Mouse (Mus musculus): ENCODE measurements around the gene Rab31. TPM values are rescaled to one million over a fixed set of nuclear protein-coding genes. Genes with fewer than 3 reads are reported as not detected.

Rab31 gene
- polyA plus RNA-seq, 1 experiment from 2014 or later: 58.6 TPM

DNA sequence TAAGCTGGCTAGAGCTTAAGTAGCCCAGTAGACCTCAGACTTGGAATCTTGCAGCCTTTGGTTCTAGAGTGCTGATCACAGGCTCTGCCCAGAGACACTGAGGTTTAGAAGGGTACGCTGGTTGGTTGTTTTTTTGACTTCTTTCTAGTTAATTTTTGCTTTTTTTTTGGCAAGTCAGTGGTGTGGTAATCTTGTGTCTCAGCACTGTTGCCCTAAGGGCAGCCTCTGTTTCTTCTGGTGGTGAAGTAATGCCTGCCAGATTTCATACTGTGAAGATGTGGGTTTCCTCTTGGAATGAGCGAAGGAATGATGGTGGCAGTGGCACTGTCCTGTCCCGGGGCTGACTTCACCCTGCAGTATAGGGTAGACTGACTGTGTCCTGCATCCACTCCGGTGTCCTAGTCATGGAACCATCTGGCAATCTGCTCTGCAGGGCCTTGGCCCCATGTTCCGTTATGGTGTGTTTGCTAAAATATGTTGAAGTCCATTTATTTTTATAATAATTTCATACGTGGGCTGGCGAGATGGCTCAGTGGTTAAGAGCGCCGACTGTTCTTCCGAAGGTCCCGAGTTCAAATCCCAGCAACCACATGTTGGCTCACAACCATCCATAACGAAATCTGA lies 20.9 kb upstream of the Rab31 start:
- H3K27ac ChIP-seq: no peak overlapping the region
- no peaks in the 10 kb centered on the region for H3K27me3 ChIP-seq (ENCODE audit: poor library complexity, severe bottlenecking)
- H3K36me3 ChIP-seq (replicated peaks): peaks cover 35% of the 10 kb centered on the region
- 95% methylated on average over 12 of the region's 12 CpGs for WGBS
- no peak overlapping the region for H3K4me3 ChIP-seq
- no peak for DNase-seq (ENCODE audit: extremely low spot score, low spot score)
- H3K9me3 ChIP-seq: no peaks in the 10 kb centered on the region
- H3K4me1 ChIP-seq: 0 out of 2 replicates have a peak, but pooled peaks cover 2% of the 10 kb centered on the region

DNA sequence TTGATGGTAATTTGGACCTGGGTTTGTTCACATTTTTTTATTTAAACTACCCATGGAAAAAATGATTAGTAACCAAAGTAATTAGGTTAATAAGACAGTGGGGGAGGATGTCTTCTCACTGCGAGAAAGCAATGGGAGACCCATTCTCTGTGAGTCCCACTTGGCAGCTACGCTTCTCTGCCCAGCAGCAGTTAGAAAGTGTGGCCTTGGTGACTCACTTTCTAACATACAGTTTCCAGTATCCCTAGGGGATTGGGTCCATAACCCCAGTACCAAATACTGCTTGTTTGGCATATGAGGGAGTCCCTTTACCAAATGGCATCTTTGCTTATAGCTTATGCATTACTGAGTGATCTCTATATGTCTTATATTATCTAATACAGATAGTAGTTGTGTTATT lies 18.6 kb upstream of the Rab31 start:
- H3K36me3 ChIP-seq (replicated peaks): peaks cover 56% of the 10 kb centered on the region
- 95% methylated on average over 2 of the region's 2 CpGs for WGBS

DNA sequence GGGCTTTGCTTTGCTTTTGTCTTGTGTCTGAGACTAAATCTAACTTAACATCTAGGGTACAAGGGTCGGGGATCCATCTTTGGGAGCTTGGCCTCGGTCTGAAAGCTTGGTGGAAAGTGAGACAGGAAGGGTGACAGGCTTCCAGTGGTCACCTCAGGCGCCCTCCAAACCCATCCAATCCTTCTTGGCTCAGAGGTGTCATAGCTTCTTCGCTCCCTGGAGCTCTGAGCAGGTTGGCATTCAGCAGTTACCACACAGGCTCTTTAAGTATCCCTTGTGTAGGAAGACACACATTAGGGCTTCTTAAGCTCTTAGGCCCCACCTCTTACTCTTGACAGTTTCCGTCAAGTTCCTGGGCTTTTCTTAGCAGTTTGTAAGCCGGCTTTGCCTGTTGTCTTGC lies 17.0 kb upstream of the Rab31 start:
- Histone ChIP-seq H3K36me3 (replicated peaks) (peaks cover 62% of the 10 kb centered on the region), H3K27ac (no peak overlapping the region), H3K9me3 (peaks cover 14% of the 10 kb centered on the region), H3K27me3 (ENCODE audit: poor library complexity, severe bottlenecking) (no peaks in the 10 kb centered on the region), H3K4me3 (no peak overlapping the region), H3K4me1 (peaks cover 7% of the 10 kb centered on the region)
- no peak for DNase-seq (ENCODE audit: extremely low spot score, low spot score)
- WGBS: 91% methylated on average over 6 of the region's 6 CpGs

More for the DNA sequence above, 18.6 kb upstream of the Rab31 start:
- no peak for DNase-seq (ENCODE audit: extremely low spot score, low spot score)
- H3K9me3 ChIP-seq: peaks cover 3% of the 10 kb centered on the region; the same call in 1 of the 2 replicates
- no peaks in the 10 kb centered on the region for H3K27me3 ChIP-seq (ENCODE audit: poor library complexity, severe bottlenecking)
- no peak overlapping the region for H3K27ac ChIP-seq
- 0 out of 2 replicates have a peak, but pooled peaks cover 2% of the 10 kb centered on the region for H3K4me1 ChIP-seq
- H3K4me3 ChIP-seq: no peak overlapping the region

DNA sequence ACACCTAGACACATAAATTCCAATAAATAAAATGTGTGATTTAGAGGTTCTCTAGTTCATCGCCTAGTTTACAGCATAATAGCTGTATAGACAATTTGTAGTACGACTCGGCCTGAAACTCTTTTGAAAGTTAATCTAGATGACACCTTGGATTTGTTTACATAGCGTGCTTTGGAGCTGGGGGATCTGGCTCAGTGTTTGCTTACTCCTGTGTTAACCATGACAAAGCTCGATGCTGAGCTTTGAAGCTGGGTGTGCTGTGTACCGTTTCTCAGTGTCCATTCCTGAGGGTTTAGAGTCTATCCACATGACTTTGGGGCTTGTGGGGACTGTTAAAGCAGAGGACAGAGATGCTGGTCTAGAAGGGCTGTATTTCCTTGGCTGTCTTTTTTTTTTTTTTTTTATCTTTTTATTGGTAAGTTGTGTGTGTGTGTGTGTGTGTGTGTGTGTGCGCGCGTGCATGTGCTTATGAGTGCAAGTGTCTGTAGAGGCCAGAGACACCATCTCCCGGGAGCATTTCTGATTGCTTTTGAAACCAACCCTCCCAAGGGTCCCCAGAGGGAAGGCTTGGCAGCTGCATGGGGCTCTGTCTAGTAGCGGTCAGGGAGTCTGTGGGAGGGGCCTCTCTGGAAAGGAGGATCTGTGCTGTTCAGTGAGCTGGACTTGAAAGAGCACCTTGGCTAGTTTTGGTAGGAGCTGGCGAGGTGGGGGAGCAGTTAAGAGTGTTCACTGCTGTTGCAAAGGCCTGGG lies 16.2 kb upstream of the Rab31 start:
- Histone ChIP-seq H3K27ac (no peak overlapping the region), H3K27me3 (ENCODE audit: poor library complexity, severe bottlenecking) (no peaks in the 10 kb centered on the region), H3K9me3 (peaks cover 14% of the 10 kb centered on the region), H3K36me3 (replicated peaks) (peaks cover 56% of the 10 kb centered on the region), H3K4me1 (peaks cover 12% of the 10 kb centered on the region), H3K4me3 (no peak overlapping the region)
- WGBS: 89% methylated on average over 12 of the region's 12 CpGs
- no peak for DNase-seq (ENCODE audit: extremely low spot score, low spot score)

DNA sequence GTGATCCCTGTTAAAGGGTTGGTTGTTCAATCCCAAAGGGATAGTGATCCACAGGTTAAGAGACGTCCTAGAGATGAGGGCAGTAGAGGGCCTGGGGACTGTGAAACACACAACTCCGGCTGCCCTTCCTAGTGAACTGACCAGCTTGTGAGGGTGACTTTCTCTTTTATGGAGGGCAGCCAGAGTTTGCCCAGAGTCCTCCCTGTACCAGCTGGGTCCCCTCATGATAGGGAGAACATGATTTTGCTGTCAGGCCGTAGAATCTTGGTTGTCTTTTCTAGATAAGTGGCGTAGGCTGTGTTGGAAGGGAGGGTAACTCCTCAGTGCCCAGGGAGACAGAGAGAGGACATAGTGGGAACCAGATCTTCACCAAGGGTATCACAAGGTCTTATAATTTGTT lies 14.7 kb upstream of the Rab31 start:
- H3K9me3 ChIP-seq: peaks cover 14% of the 10 kb centered on the region
- peaks cover 56% of the 10 kb centered on the region for H3K36me3 ChIP-seq (replicated peaks)
- DNase-seq (ENCODE audit: extremely low spot score, low spot score): no peak
- H3K27ac ChIP-seq: no peak overlapping the region
- no peak overlapping the region for H3K4me3 ChIP-seq
- WGBS: 92% methylated on average over 4 of the region's 4 CpGs
- no peaks in the 10 kb centered on the region for H3K27me3 ChIP-seq (ENCODE audit: poor library complexity, severe bottlenecking)
- H3K4me1 ChIP-seq: peaks cover 16% of the 10 kb centered on the region

DNA sequence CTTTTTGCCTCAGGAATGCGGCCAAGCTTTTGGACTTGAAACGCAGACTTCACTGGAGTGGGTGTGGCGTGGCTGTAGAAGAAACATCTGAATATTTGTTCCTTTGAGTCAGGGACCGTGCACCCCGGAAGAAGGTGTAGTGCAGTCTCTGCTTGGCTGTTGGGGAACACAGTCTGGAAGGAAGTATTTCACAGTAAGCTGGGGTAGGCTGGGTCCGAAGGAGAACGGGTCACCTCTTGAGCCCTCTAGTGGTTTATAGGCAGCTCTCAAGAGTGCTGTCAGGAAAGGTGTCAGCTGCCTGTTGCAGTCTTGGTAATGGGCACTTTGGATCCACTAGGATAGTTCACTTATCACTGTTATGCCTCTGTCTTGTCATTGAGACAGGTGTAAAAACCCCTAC lies 13.7 kb upstream of the Rab31 start:
- Histone ChIP-seq H3K4me1 (peaks cover 24% of the 10 kb centered on the region), H3K27me3 (ENCODE audit: poor library complexity, severe bottlenecking) (no peaks in the 10 kb centered on the region), H3K36me3 (replicated peaks) (peaks cover 53% of the 10 kb centered on the region), H3K4me3 (no peak overlapping the region), H3K27ac (no peak overlapping the region), H3K9me3 (peaks cover 14% of the 10 kb centered on the region)
- no peak for DNase-seq (ENCODE audit: extremely low spot score, low spot score)
- 88% methylated on average over 7 of the region's 7 CpGs for WGBS

DNA sequence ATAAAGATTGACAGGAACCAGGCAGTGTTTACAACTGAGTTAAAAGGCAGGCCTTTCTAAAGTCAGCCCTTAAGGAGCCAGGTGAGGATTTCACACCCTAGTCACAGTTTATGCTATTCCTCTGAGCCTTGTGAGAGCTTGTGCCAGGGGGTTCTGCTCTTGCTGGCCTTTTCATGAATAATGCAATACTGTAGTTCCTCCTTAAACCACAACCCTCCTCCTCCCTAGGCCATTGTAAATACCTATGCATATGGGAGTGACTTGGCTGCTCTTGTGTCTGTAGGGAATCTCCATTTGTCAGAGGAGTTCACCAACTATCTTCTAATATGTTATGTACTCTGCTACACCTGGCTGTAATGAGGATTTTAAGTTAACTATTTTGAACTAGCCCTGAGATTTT lies 13.2 kb upstream of the Rab31 start:
- Histone ChIP-seq H3K27ac (no peak overlapping the region), H3K27me3 (ENCODE audit: poor library complexity, severe bottlenecking) (no peaks in the 10 kb centered on the region), H3K4me3 (no peak overlapping the region), H3K9me3 (peaks cover 14% of the 10 kb centered on the region), H3K4me1 (peaks cover 24% of the 10 kb centered on the region), H3K36me3 (replicated peaks) (peaks cover 53% of the 10 kb centered on the region)
- DNase-seq (ENCODE audit: extremely low spot score, low spot score): no peak

DNA sequence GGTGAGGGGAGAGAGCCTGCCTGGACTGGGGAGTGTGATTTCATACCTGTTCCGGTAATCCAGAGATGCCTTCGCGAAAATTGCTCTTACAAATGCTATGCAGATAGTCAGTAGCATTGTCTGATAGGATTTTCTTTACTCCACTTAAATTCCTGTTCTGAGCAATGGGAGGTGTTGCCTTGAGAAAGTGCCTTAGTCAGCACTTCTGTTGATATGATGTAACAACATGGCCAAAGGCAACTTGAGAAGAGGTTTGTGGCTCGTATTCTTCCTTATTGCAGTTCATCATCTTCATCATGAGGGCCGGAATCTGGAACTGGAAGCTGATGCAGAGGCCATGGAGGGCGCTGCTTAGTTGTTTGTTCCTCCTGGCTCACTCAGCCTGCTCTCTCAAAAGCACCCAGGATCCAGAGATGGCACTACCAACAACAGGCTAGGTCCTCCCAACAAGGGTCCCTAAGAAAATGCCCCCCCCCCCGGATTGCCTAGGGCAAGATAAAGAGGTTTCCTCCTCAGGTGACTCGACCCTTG lies 12.1 kb upstream of the Rab31 start:
- Histone ChIP-seq H3K4me1 (peaks cover 24% of the 10 kb centered on the region), H3K9me3 (peaks cover 14% of the 10 kb centered on the region), H3K27ac (no peak overlapping the region), H3K36me3 (replicated peaks) (peaks cover 46% of the 10 kb centered on the region), H3K4me3 (peak overlapping the region; percentile 95), H3K27me3 (ENCODE audit: poor library complexity, severe bottlenecking) (no peaks in the 10 kb centered on the region)
- no peak for DNase-seq (ENCODE audit: extremely low spot score, low spot score)
- WGBS: 87% methylated on average over 8 of the region's 8 CpGs

DNA sequence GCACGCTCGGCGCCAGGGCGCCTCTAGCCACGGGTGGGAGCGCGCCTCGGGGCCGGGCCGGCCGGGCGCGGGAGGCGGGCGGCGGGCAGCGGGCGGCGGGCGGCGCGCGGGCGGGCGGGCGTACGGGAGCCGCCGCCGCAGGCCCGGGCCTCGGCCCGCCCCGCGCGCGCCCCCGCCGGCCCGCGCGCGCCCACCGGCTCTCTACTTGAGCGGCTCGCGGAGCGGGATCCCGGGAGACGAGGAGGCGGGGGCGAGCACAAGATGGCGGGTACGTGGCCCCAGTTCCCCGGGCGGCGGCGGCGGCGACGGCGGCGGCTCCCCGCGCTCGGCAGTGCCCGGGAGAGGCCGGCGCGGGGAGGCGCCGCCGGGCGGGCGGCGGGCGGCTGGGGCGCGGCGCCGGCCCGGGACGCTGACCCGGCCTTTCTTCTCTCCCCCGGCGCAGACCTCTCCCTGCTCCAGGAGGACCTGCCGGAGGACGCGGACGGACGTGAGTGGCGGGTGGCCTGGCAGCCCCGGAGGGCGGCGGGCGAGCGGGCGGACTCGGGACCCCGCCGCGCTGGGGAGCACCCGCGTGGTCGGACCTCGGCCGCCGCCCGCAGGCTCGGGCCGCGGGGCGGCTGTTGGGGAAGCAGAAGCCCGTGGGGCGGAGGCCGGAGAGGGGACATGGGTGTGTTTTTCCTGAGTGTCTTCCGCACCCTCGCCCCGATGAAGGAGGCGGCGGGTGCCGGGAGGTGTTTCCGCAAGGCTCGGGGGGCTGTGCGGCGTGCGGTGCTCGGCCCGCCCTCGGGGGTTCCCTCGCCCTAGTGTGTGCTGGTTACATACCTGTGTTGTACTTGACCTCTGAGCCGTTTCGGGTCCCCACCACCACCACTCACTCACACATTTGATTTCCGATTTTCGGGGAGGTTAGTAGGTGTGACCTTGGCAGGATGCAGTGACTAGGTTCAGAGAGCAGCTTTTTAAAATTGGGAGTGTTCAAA lies 10.9 kb upstream of the Rab31 start:
- 1% methylated on average over 125 of the region's 135 CpGs for WGBS
- Histone ChIP-seq H3K4me3 (peak overlapping the region; percentile 95), H3K36me3 (replicated peaks) (peaks cover 36% of the 10 kb centered on the region), H3K9me3 (peaks cover 14% of the 10 kb centered on the region), H3K27ac (peak overlapping the region; percentile 99), H3K27me3 (ENCODE audit: poor library complexity, severe bottlenecking) (no peaks in the 10 kb centered on the region), H3K4me1 (peaks cover 22% of the 10 kb centered on the region)
- peak; percentile 75 for DNase-seq (ENCODE audit: extremely low spot score, low spot score)

DNA sequence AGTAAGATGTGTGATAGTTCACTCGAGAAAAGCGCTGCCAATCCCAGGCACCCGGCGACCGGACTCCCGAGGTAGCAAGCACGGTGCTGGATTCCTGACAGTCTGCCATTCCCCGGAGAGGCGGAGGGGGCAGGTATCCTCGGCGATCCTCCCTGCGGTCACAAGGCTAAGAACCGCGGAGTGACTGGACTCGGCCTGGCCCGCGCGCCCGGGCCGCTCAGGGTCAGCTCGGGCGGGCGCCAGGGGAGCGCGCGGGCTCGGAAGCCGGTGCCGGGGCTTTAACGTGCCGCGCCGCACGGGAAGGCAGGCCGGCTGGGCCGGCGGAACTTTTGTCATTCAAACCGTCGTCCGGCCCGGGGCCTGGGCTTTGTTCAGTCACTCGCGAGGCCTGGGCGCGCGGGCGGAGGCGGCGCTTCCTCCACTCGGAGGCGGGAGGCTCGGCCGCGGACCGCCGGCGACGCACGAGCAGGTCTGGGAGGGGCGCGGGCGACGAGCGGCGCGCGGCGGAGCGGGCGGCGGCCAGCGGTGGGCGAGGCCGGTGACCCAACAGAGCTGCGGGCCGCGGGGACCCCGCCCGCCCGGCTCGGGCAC lies 10.1 kb upstream of the Rab31 start, which contains the start of gene Ppp4r1:
TSS of gene Ppp4r1 (plus strand) at position 23 of the 591 bp plus-strand sequence.
- H3K4me1 ChIP-seq: peaks cover 22% of the 10 kb centered on the region
- peak within 1 kb of the TSS; percentile 99 for H3K27ac ChIP-seq
- WGBS: under 1% methylated on average over 81 of the region's 81 CpGs
- peak; percentile 80 for DNase-seq (ENCODE audit: extremely low spot score, low spot score)
- no peaks in the 10 kb centered on the region for H3K27me3 ChIP-seq (ENCODE audit: poor library complexity, severe bottlenecking)
- H3K9me3 ChIP-seq: peaks cover 14% of the 10 kb centered on the region
- peak within 1 kb of the TSS; percentile 95 for H3K4me3 ChIP-seq
- H3K36me3 ChIP-seq (replicated peaks): peaks cover 30% of the 10 kb centered on the region

DNA sequence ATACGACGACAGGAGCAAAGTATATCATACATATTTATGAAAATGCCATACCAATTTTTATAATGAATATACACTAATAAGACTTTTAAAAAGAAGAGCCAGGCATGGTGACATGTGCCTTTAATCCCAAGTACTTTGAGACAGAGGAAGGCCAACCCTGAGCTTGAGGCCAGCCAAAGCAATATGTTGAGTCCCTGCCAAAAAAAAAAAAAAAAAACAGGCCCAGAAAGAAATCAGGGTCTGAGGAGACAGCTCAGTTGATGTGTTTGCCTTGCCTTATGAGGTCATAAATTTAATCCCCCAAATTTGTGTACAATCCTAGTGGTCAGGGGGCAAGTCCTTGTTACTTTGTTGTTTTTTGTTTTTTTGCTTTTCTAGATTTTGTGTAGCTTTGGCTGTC lies 8.4 kb upstream of the Rab31 start:
- Histone ChIP-seq H3K4me1 (peaks cover 22% of the 10 kb centered on the region), H3K27me3 (ENCODE audit: poor library complexity, severe bottlenecking) (no peaks in the 10 kb centered on the region), H3K27ac (no peak overlapping the region), H3K36me3 (replicated peaks) (peaks cover 13% of the 10 kb centered on the region), H3K4me3 (no peak overlapping the region), H3K9me3 (peaks cover 10% of the 10 kb centered on the region)
- 97% methylated on average over 2 of the region's 2 CpGs for WGBS
- DNase-seq (ENCODE audit: extremely low spot score, low spot score): no peak

DNA sequence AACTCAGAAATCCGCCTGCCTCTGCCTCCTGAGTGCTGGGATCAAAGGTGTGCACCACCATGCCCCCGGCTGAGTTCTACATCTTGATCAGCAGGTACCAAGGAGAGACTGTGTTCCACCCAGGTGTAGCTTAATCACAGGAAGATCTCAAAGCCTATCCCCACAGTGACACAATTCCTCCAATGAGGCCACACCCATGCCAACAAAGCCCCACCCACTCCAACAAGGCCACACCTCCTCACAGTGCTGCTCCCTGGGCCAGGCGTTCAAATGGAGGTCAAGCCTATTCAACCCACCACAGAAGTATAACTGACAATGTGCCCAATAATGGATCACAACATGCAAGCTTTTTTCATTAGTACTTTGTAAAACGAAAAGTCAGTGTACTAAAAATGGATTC lies 4.9 kb upstream of the Rab31 start:
- Histone ChIP-seq H3K9me3 (no peaks in the 10 kb centered on the region), H3K4me1 (peaks cover 18% of the 10 kb centered on the region), H3K36me3 (replicated peaks) (no peaks in the 10 kb centered on the region), H3K27ac (no peak overlapping the region), H3K27me3 (ENCODE audit: poor library complexity, severe bottlenecking) (peaks cover 24% of the 10 kb centered on the region), H3K4me3 (no peak overlapping the region)
- DNase-seq (ENCODE audit: extremely low spot score, low spot score): no peak
- 87% methylated on average over 4 of the region's 4 CpGs for WGBS

Data from forebrain, embryonic 10.5 days (tissue).